Mouse (Mus musculus) MEL-GATA-1-ER (cell line): Measurements from ENCODE around the gene Prima1.

Experiments used
- DNase-seq: peaks from one replicate; pipeline ENCODE4 v3.0.0-alpha.2; 2012; ENCODE audit warnings: low read depth; ENCODE audit errors: extremely low read depth

The Prima1 gene

DNA sequence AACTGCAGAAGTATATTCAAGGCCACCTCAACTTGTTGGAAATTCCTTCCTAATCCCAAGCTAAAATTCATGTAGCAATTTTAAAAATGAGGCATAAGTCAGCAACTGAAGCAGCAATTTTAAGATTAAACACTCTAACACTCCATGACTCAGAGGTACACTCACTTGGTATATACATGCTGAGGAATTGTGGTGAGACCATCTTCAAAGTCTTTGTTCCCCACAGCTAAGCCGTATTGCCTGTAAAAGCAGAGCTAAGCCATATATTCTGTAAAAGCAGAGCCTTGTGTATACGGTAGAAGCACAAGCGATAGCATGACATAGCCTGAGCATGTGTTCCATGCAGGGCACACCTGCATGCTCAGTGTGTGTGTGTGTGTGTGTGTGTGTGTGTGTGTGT lies 86.5 kb downstream of the Prima1 start:
- no peak for DNase-seq

- no peak for DNase-seq
Measured at GRCm38 (mm10) chr12:103154927-103155326, 87.0 kb downstream of the Prima1 start.

DNA sequence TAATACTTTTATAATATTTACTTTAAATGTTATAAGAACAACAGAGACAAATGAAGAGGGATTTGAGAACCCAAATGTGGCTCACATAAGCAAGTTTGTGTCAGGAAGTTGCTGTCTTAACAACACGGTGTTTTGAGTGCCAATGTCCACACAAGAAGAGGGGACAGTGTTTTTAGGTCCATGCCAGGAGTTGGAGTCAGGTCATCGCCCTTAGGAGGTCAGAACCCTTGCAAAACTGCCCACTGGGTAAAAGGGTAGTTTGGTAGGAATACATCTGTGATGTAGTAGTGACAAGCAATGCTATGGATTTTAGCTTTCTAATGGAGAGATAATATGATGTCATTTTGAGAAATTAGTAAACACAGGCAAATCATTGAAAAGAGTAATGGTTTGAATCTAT lies 91.7 kb downstream of the Prima1 start:
- no peak for DNase-seq
